Mouse (Mus musculus) kidney, adult 2 months (tissue): ENCODE results near the gene Gm20661.

Experiments
- CTCF ChIP-seq: fragments of 200-500 bp; conservative IDR thresholded peaks from 2 replicates; pipeline ENCODE4 v1.5.1; 2011; ENCODE audit warnings: low read depth, mild to moderate bottlenecking, control low read depth, low read length, moderate library complexity, mixed read lengths; ENCODE audit not compliant: insufficient read depth, insufficient read length
- POLR2A ChIP-seq: fragments of 200-500 bp; IDR thresholded peaks from one replicate; pipeline ENCODE4 v1.6.1; 2011; ENCODE audit warnings: low read depth, low read length, control low read depth

GRCm38 (mm10) chr9:107934146-107934545 lies 48.7 kb upstream of the Gm20661 start:
- TF ChIP-seq POLR2A (no peak), CTCF (no peak)
